Mouse (Mus musculus): Measurements from ENCODE around the gene Dennd2d. TPM values are rescaled to one million over a fixed set of nuclear protein-coding genes. Genes with fewer than 3 reads are reported as not detected.

Dennd2d gene
- polyA plus RNA-seq, 1 experiment = 4.9 TPM

GRCm38 (mm10) chr3:106493882-106494281, 11.7 kb downstream of the Dennd2d start:
- no peaks in the 10 kb centered on the region for H3K36me3 ChIP-seq (ENCODE audit: control insufficient read depth, insufficient read depth)
- H3K4me2 ChIP-seq (ENCODE audit: low read depth) = no peak overlapping the region
- H3K79me2 ChIP-seq (ENCODE audit: control insufficient read depth, insufficient read depth) = no peaks in the 10 kb centered on the region
- no peak overlapping the region for H3ac ChIP-seq (ENCODE audit: control insufficient read depth, insufficient read length)
- H3K27me3 ChIP-seq (ENCODE audit: control insufficient read depth, insufficient read depth, insufficient read length) = no peaks in the 10 kb centered on the region
- TF ChIP-seq MYOD1 (IDR thresholded peaks at IDR 0.05; ENCODE audit: control insufficient read depth in 1 of 3, insufficient read length in 2 of 3, low read depth in 2 of 3) = no peak
- H3K4me3 ChIP-seq = no peak overlapping the region

GRCm38 (mm10) chr3:106494417-106494950, 12.3 kb downstream of the Dennd2d start:
- TF ChIP-seq CEBPB (IDR thresholded peaks at IDR 0.05; ENCODE audit: insufficient read depth, poor library complexity, severe bottlenecking) (no peak), POLR2AphosphoS2 (IDR thresholded peaks at IDR 0.05; ENCODE audit: insufficient read length, low read depth) (no peak), POLR2A (IDR thresholded peaks at IDR 0.05; ENCODE audit: insufficient read length, low read depth) (no peak), MYOD1 (IDR thresholded peaks at IDR 0.05; ENCODE audit: control insufficient read depth in 1 of 3, insufficient read length in 2 of 3, low read depth in 2 of 3) (no peak), USF1 (IDR thresholded peaks at IDR 0.05; ENCODE audit: low read depth) (no peak), SRF (IDR thresholded peaks at IDR 0.05; ENCODE audit: control insufficient read depth, insufficient read length, low read depth) (no peak), E2F4 (IDR thresholded peaks at IDR 0.05; ENCODE audit: insufficient read depth) (no peak), TCF12 (IDR thresholded peaks at IDR 0.05; ENCODE audit: insufficient read depth, poor library complexity, severe bottlenecking) (no peak), REST (IDR thresholded peaks at IDR 0.05; ENCODE audit: insufficient read depth, insufficient read length) (no peak), TCF3 (IDR thresholded peaks at IDR 0.05; ENCODE audit: insufficient read length, low read depth) (no peak), MYOG (IDR thresholded peaks at IDR 0.05; ENCODE audit: control insufficient read depth in 1 of 3, insufficient read depth in 1 of 3, insufficient read length in 2 of 3, low read depth in 2 of 3) (no peak), MAX (IDR thresholded peaks at IDR 0.05; ENCODE audit: low read depth) (no peak)
- Histone ChIP-seq H3K4me3 (no peak overlapping the region), H3K36me3 (ENCODE audit: control insufficient read depth, insufficient read depth) (peaks cover 4% of the 10 kb centered on the region), H3ac (ENCODE audit: control insufficient read depth, insufficient read length) (no peak overlapping the region), H3K27me3 (ENCODE audit: control insufficient read depth, insufficient read depth, insufficient read length) (no peaks in the 10 kb centered on the region), H3K79me2 (ENCODE audit: control insufficient read depth, insufficient read depth) (no peaks in the 10 kb centered on the region), H3K4me2 (ENCODE audit: low read depth) (no peak overlapping the region)

- peaks cover 7% of the 10 kb centered on the region for H3K36me3 ChIP-seq (ENCODE audit: control insufficient read depth, insufficient read depth)
- TF ChIP-seq TCF3 (IDR thresholded peaks at IDR 0.05; ENCODE audit: insufficient read length, low read depth) (no peak), POLR2A (IDR thresholded peaks at IDR 0.05; ENCODE audit: insufficient read length, low read depth) (no peak), CEBPB (IDR thresholded peaks at IDR 0.05; ENCODE audit: insufficient read depth, poor library complexity, severe bottlenecking) (no peak), USF1 (IDR thresholded peaks at IDR 0.05; ENCODE audit: low read depth) (no peak), MYOG (IDR thresholded peaks at IDR 0.05; ENCODE audit: control insufficient read depth in 1 of 3, insufficient read depth in 1 of 3, insufficient read length in 2 of 3, low read depth in 2 of 3) (no peak), POLR2AphosphoS2 (IDR thresholded peaks at IDR 0.05; ENCODE audit: insufficient read length, low read depth) (no peak), SRF (IDR thresholded peaks at IDR 0.05; ENCODE audit: control insufficient read depth, insufficient read length, low read depth) (no peak), REST (IDR thresholded peaks at IDR 0.05; ENCODE audit: insufficient read depth, insufficient read length) (no peak), E2F4 (IDR thresholded peaks at IDR 0.05; ENCODE audit: insufficient read depth) (no peak), MYOD1 (IDR thresholded peaks at IDR 0.05; ENCODE audit: control insufficient read depth in 1 of 3, insufficient read length in 2 of 3, low read depth in 2 of 3) (no peak), MAX (IDR thresholded peaks at IDR 0.05; ENCODE audit: low read depth) (no peak), TCF12 (IDR thresholded peaks at IDR 0.05; ENCODE audit: insufficient read depth, poor library complexity, severe bottlenecking) (no peak)
- H3K27me3 ChIP-seq (ENCODE audit: control insufficient read depth, insufficient read depth, insufficient read length) = no peaks in the 10 kb centered on the region
- H3K4me3 ChIP-seq = no peak overlapping the region
- H3K4me2 ChIP-seq (ENCODE audit: low read depth) = no peak overlapping the region
- H3K79me2 ChIP-seq (ENCODE audit: control insufficient read depth, insufficient read depth) = no peaks in the 10 kb centered on the region
- H3ac ChIP-seq (ENCODE audit: control insufficient read depth, insufficient read length) = no peak overlapping the region
These were observed 13.3 kb downstream of the Dennd2d start for GRCm38 (mm10) chr3:106495346-106496044.

- H3ac ChIP-seq (ENCODE audit: control insufficient read depth, insufficient read length) = no peak overlapping the region
These were observed 14.0 kb downstream of the Dennd2d start for GRCm38 (mm10) chr3:106496045-106496721.

More at GRCm38 (mm10) chr3:106496045-106496721, 14.0 kb downstream of the Dennd2d start:
- no peaks in the 10 kb centered on the region for H3K27me3 ChIP-seq (ENCODE audit: control insufficient read depth, insufficient read depth, insufficient read length)
- H3K4me3 ChIP-seq = no peak overlapping the region
- H3K79me2 ChIP-seq (ENCODE audit: control insufficient read depth, insufficient read depth) = no peaks in the 10 kb centered on the region
- TF ChIP-seq MYOG (IDR thresholded peaks at IDR 0.05; ENCODE audit: control insufficient read depth in 1 of 3, insufficient read depth in 1 of 3, insufficient read length in 2 of 3, low read depth in 2 of 3) (no peak), REST (IDR thresholded peaks at IDR 0.05; ENCODE audit: insufficient read depth, insufficient read length) (no peak), CEBPB (IDR thresholded peaks at IDR 0.05; ENCODE audit: insufficient read depth, poor library complexity, severe bottlenecking) (no peak), POLR2AphosphoS2 (IDR thresholded peaks at IDR 0.05; ENCODE audit: insufficient read length, low read depth) (no peak), MYOD1 (IDR thresholded peaks at IDR 0.05; ENCODE audit: control insufficient read depth in 1 of 3, insufficient read length in 2 of 3, low read depth in 2 of 3) (no peak), POLR2A (IDR thresholded peaks at IDR 0.05; ENCODE audit: insufficient read length, low read depth) (no peak), TCF12 (IDR thresholded peaks at IDR 0.05; ENCODE audit: insufficient read depth, poor library complexity, severe bottlenecking) (no peak), TCF3 (IDR thresholded peaks at IDR 0.05; ENCODE audit: insufficient read length, low read depth) (no peak), E2F4 (IDR thresholded peaks at IDR 0.05; ENCODE audit: insufficient read depth) (no peak), USF1 (IDR thresholded peaks at IDR 0.05; ENCODE audit: low read depth) (no peak), MAX (IDR thresholded peaks at IDR 0.05; ENCODE audit: low read depth) (no peak), SRF (IDR thresholded peaks at IDR 0.05; ENCODE audit: control insufficient read depth, insufficient read length, low read depth) (no peak)
- H3K4me2 ChIP-seq (ENCODE audit: low read depth) = no peak overlapping the region
- peaks cover 7% of the 10 kb centered on the region for H3K36me3 ChIP-seq (ENCODE audit: control insufficient read depth, insufficient read depth)
